Mouse (Mus musculus) midbrain, embryonic 13.5 days (tissue): ENCODE data around the gene Gm10392. TPM values are rescaled to one million over a fixed set of nuclear protein-coding genes. Genes with fewer than 3 reads are reported as not detected.
"Not testable (repeated sequence)": the region's sequence is repeated elsewhere in the genome, so short reads cannot be mapped to it uniquely, and the experiment has no call there.

Experiments used
- ATAC-seq: fragments of 200-750 bp; cut with Nextera tagmentation; 2 replicates; pipeline ENCODE4 v1.8.0; 2017; ENCODE audit warnings: mild to moderate bottlenecking, moderate TSS enrichment, moderate library complexity
- H3K27ac ChIP-seq: fragments of 300-500 bp; sonication (generic); 2 replicates; pipeline ENCODE4 v1.5.1; 2015; ENCODE audit warnings: inconsistent platforms, mild to moderate bottlenecking, moderate library complexity
- H3K27me3 ChIP-seq: fragments of 300-500 bp; sonication (generic); 2 replicates; pipeline ENCODE4 v1.6.1; 2015; ENCODE audit warnings: mild to moderate bottlenecking, inconsistent platforms
- H3K36me3 ChIP-seq: fragments of 300-500 bp; sonication (generic); 2 replicates; pipeline ENCODE4 v1.6.1; 2015; ENCODE audit warnings: mild to moderate bottlenecking, inconsistent platforms
- H3K4me1 ChIP-seq: fragments of 300-500 bp; sonication (generic); replicated peaks from 2 replicates; pipeline ENCODE4 v1.6.1; 2015; ENCODE audit warnings: inconsistent platforms
- H3K4me2 ChIP-seq: fragments of 300-500 bp; sonication (generic); replicated peaks from 2 replicates; pipeline ENCODE4 v1.6.1; 2015; ENCODE audit warnings: moderate library complexity, mild to moderate bottlenecking, inconsistent platforms
- H3K4me3 ChIP-seq: fragments of 300-500 bp; sonication (generic); replicated peaks from 2 replicates; pipeline ENCODE4 v1.5.1; 2015; ENCODE audit warnings: mild to moderate bottlenecking, inconsistent platforms
- H3K9ac ChIP-seq: fragments of 300-500 bp; sonication (generic); replicated peaks from 2 replicates; pipeline ENCODE4 v1.6.1; 2015; ENCODE audit warnings: mild to moderate bottlenecking, inconsistent platforms
- H3K9me3 ChIP-seq: fragments of 300-500 bp; sonication (generic); 2 replicates; pipeline ENCODE4 v1.6.1; 2016; ENCODE audit warnings: mild to moderate bottlenecking, inconsistent platforms
- WGBS: fragments of 180-500 bp; shearing (Covaris S2); methylation state at CpG from one replicate; pipeline ENCODE4 v1.1.7; 2015; 5-methylcytosine and 5-hydroxymethylcytosine counted together
- polyA plus RNA-seq: library from polyadenylated mRNA; unstranded; fragments of >200 nt; fragmentation: Nextera tagmentation; extraction: Ambion mirVana; gene quantifications from 2 replicates; pipeline ENCODE4 v1.2.1, GENCODE M21; 2015

Gm10392 gene
- 0.12 and 0.14 TPM in 2 replicates for polyA plus RNA-seq

GRCm38 (mm10) chr11:77519043-77519442 is at the start of gene Gm10392:
Gene Gm10392, minus strand, starts transcription at chr11:77519198.
- no peak within 1 kb of the TSS for H3K4me2 ChIP-seq
- no peaks in the 10 kb centered on the region for H3K9me3 ChIP-seq
- H3K4me1 ChIP-seq, result peaks cover 46% of the 10 kb centered on the region
- H3K9ac ChIP-seq, result no peak within 1 kb of the TSS
- peaks cover 21% of the 10 kb centered on the region for H3K27me3 ChIP-seq
- H3K27ac ChIP-seq, result no peak within 1 kb of the TSS
- 80% methylated on average over 5 of the region's 5 CpGs for WGBS
- no peak within 1 kb of the TSS for H3K4me3 ChIP-seq
- no peak for ATAC-seq
- H3K36me3 ChIP-seq, result no peaks in the 10 kb centered on the region

- Histone ChIP-seq H3K36me3 (peaks cover 78% of the 10 kb centered on the region), H3K4me2 (no peak overlapping the region), H3K27me3 (no peaks in the 10 kb centered on the region), H3K9me3 (no peaks in the 10 kb centered on the region), H3K4me3 (no peak overlapping the region), H3K4me1 (no peaks in the 10 kb centered on the region), H3K9ac (no peak overlapping the region), H3K27ac (no peak overlapping the region)
- WGBS, result 95% methylated on average over 7 of the region's 7 CpGs
- no peak for ATAC-seq
These were observed 26.3 kb upstream of the Gm10392 start for GRCm38 (mm10) chr11:77545261-77545660.

- WGBS, result 94% methylated on average over 4 of the region's 4 CpGs
- Histone ChIP-seq H3K27me3 (no peaks in the 10 kb centered on the region), H3K27ac (no peak overlapping the region), H3K4me1 (no peaks in the 10 kb centered on the region), H3K4me3 (no peak overlapping the region), H3K9ac (no peak overlapping the region), H3K36me3 (peaks cover 29% of the 10 kb centered on the region), H3K4me2 (no peak overlapping the region), H3K9me3 (no peaks in the 10 kb centered on the region)
- no peak for ATAC-seq
These were observed 13.3 kb upstream of the Gm10392 start for GRCm38 (mm10) chr11:77532202-77532846.

- no peak overlapping the region for H3K9ac ChIP-seq
- H3K36me3 ChIP-seq, result peaks cover 16% of the 10 kb centered on the region
- WGBS, result 94% methylated on average over 2 of the region's 2 CpGs
- no peak overlapping the region for H3K4me2 ChIP-seq
- no peaks in the 10 kb centered on the region for H3K27me3 ChIP-seq
- no peaks in the 10 kb centered on the region for H3K4me1 ChIP-seq
- no peaks in the 10 kb centered on the region for H3K9me3 ChIP-seq
- no peak for ATAC-seq
- H3K4me3 ChIP-seq, result no peak overlapping the region
- no peak overlapping the region for H3K27ac ChIP-seq
These were observed 11.9 kb upstream of the Gm10392 start for GRCm38 (mm10) chr11:77530862-77531261.

GRCm38 (mm10) chr11:77529644-77530043 is 10.6 kb upstream of the Gm10392 start:
- no peaks in the 10 kb centered on the region for H3K27me3 ChIP-seq
- WGBS, result 94% methylated on average over 3 of the region's 3 CpGs
- ATAC-seq, result no peak
- H3K4me1 ChIP-seq, result no peaks in the 10 kb centered on the region
- H3K9ac ChIP-seq, result no peak overlapping the region
- H3K9me3 ChIP-seq, result no peaks in the 10 kb centered on the region
- H3K4me3 ChIP-seq, result no peak overlapping the region
- peaks cover 10% of the 10 kb centered on the region for H3K36me3 ChIP-seq
- no peak overlapping the region for H3K27ac ChIP-seq
- no peak overlapping the region for H3K4me2 ChIP-seq

GRCm38 (mm10) chr11:77528420-77528819 is 9.4 kb upstream of the Gm10392 start:
- not testable (repeated sequence) for H3K27ac ChIP-seq, H3K27me3 ChIP-seq, H3K9me3 ChIP-seq, H3K36me3 ChIP-seq, H3K9ac ChIP-seq, H3K4me2 ChIP-seq, H3K4me1 ChIP-seq, H3K4me3 ChIP-seq, ATAC-seq
- 89% methylated on average over 3 of the region's 3 CpGs for WGBS

- no peak overlapping the region for H3K4me2 ChIP-seq
- WGBS, result 75% methylated on average over 3 of the region's 3 CpGs
- H3K4me1 ChIP-seq, result no peaks in the 10 kb centered on the region
- no peaks in the 10 kb centered on the region for H3K9me3 ChIP-seq
- H3K4me3 ChIP-seq, result no peak overlapping the region
- no peak overlapping the region for H3K9ac ChIP-seq
- no peak for ATAC-seq
- no peaks in the 10 kb centered on the region for H3K27me3 ChIP-seq
- peaks cover 6% of the 10 kb centered on the region; the same call in 1 of the 2 replicates for H3K36me3 ChIP-seq
- no peak overlapping the region for H3K27ac ChIP-seq
These were observed 6.9 kb upstream of the Gm10392 start for GRCm38 (mm10) chr11:77525804-77526486.

- no peak overlapping the region for H3K4me3 ChIP-seq
- H3K36me3 ChIP-seq, result no peaks in the 10 kb centered on the region
- H3K9me3 ChIP-seq, result no peaks in the 10 kb centered on the region
- H3K27ac ChIP-seq, result no peak overlapping the region
- peaks cover 9% of the 10 kb centered on the region for H3K27me3 ChIP-seq
- peaks cover 28% of the 10 kb centered on the region for H3K4me1 ChIP-seq
- no peak overlapping the region for H3K9ac ChIP-seq
- WGBS, result 44% methylated on average over 5 of the region's 5 CpGs
- no peak overlapping the region for H3K4me2 ChIP-seq
- ATAC-seq, result no peak
These were observed 1.9 kb upstream of the Gm10392 start for GRCm38 (mm10) chr11:77520601-77521529.

GRCm38 (mm10) chr11:77518051-77518798 is 773 bp downstream of the Gm10392 start:
- peaks cover 53% of the 10 kb centered on the region for H3K4me1 ChIP-seq

GRCm38 (mm10) chr11:77516553-77517425 is 2.2 kb downstream of the Gm10392 start:
- Histone ChIP-seq H3K27ac (no peak overlapping the region), H3K4me1 (peaks cover 63% of the 10 kb centered on the region), H3K9ac (no peak overlapping the region), H3K36me3 (no peaks in the 10 kb centered on the region), H3K4me3 (no peak overlapping the region), H3K27me3 (peaks cover 25% of the 10 kb centered on the region), H3K4me2 (no peak overlapping the region), H3K9me3 (no peaks in the 10 kb centered on the region)
- no peak for ATAC-seq
- WGBS, result 52% methylated on average over 5 of the region's 5 CpGs

More at GRCm38 (mm10) chr11:77518051-77518798, 773 bp downstream of the Gm10392 start:
- H3K36me3 ChIP-seq, result no peaks in the 10 kb centered on the region
- no peak for ATAC-seq
- H3K9me3 ChIP-seq, result no peaks in the 10 kb centered on the region
- H3K4me2 ChIP-seq, result no peak overlapping the region
- peaks cover 25% of the 10 kb centered on the region for H3K27me3 ChIP-seq
- 80% methylated on average over 27 of the region's 27 CpGs for WGBS
- no peak overlapping the region for H3K27ac ChIP-seq
- no peak overlapping the region for H3K9ac ChIP-seq
- H3K4me3 ChIP-seq, result no peak overlapping the region
